Mouse (Mus musculus) adrenal gland, postnatal 25 days (tissue): Measurements from ENCODE around the gene Mafb. TPM values are rescaled to one million over a fixed set of nuclear protein-coding genes. Genes with fewer than 3 reads are reported as not detected.
A peak's percentile ranks its signal among the peaks of the same experiment; 100 is the strongest.

ENCODE experiments used
- DNase-seq: peaks from one replicate; pipeline ENCODE4 v3.0.0; 2021; ENCODE audit warnings: mixed read lengths
- long read RNA-seq: library from polyadenylated mRNA; stranded (forward); transcript quantifications from one replicate; pipeline ENCODE4 v2.0.0, GENCODE M21; 2021
- total RNA-seq: library from RNA; stranded (reverse); gene quantifications from 2 replicates; pipeline ENCODE4 v1.2.3, GENCODE M21; 2021

Mafb gene
- 9.4 and 9.7 TPM in 2 replicates for total RNA-seq
- long read RNA-seq, transcript Mafb-201 (1 exons, 3,363 nt) = major isoform, 35 of 35 reads
- long read RNA-seq, partial matches to known transcripts = 0 of 35 reads
- long read RNA-seq, other reads (novel, unspliced or antisense) = 0 of 35 reads

GRCm38 (mm10) chr2:160366980-160367338 lies at the start of gene Mafb:
Mafb (minus strand) TSS chr2:160367065.
- peak; percentile 97 for DNase-seq

DNA sequence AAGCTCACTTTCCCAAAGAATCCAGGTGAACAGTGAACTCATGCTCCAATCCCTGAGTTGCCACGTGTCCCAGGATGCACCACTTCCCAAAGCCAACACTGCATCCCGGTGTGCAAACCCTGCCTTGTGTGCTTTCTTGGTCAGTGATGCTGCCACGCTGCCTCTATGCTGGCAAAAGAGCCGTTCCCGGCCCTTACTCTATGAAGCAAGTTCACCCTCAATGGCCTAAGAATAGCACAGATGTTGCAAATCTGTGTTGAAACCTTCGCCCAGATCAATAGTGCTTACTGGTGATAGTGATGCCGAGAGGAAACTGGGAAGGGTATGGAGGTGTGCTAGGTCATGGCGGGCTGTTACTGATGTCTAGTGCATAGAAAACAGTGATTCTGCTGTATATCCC lies 48.3 kb upstream of the Mafb start:
- no peak for DNase-seq

GRCm38 (mm10) chr2:160414736-160415135 lies 47.9 kb upstream of the Mafb start:
- DNase-seq = no peak

- DNase-seq = no peak
Observed at GRCm38 (mm10) chr2:160413982-160414381, 47.1 kb upstream of the Mafb start.

GRCm38 (mm10) chr2:160413055-160413454 lies 46.2 kb upstream of the Mafb start:
- DNase-seq = no peak

DNA sequence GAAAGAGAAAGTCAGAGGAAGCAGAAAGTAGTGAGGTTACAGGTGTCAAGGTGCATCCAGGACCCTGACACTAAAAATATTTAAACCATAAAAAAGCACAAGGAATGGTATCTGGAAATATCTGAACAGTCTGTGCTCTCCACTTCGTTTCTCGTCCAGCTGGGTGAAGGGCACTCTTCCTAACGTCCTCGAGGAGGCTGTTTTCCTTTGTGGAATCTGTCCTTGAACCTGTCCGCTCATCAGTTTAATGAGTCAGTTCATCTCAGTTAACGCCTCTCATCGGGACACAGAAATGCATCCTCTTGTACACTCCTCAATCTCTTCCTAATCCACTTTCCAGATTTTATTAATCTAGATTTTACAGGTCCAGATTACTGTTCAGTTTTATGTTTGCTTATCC lies 44.6 kb upstream of the Mafb start:
- DNase-seq = no peak

- DNase-seq = no peak
Observed at GRCm38 (mm10) chr2:160407720-160408119, 40.9 kb upstream of the Mafb start.

- no peak for DNase-seq
Observed at GRCm38 (mm10) chr2:160397747-160398146, 30.9 kb upstream of the Mafb start.

- DNase-seq = peak; percentile 7
Observed at GRCm38 (mm10) chr2:160394735-160395134, 27.9 kb upstream of the Mafb start.

DNA sequence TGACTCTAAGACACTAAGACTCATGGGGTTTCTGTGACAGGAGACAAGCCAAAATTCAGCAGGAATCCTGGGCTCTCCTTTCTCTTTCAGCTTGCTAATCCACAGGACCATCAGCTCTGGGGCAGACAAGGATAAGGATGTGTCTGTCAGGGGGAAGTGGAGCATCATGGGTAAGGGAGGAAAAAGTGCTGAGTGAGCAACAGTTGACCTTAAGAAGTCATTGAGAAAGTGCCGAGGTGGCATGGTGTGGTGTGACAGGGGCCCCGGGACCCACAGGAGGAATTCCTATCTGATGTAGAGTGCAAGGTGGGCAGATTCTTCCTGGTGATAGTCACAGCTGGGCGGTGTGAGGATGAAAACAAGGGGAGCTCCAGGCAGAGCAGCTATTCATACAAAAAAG lies 25.8 kb upstream of the Mafb start:
- no peak for DNase-seq

GRCm38 (mm10) chr2:160388596-160388995 lies 21.7 kb upstream of the Mafb start:
- no peak for DNase-seq

- no peak for DNase-seq
Observed at GRCm38 (mm10) chr2:160383418-160383817, 16.6 kb upstream of the Mafb start.

- DNase-seq = peak; percentile 59
Observed at GRCm38 (mm10) chr2:160378271-160378670, 11.4 kb upstream of the Mafb start.

DNA sequence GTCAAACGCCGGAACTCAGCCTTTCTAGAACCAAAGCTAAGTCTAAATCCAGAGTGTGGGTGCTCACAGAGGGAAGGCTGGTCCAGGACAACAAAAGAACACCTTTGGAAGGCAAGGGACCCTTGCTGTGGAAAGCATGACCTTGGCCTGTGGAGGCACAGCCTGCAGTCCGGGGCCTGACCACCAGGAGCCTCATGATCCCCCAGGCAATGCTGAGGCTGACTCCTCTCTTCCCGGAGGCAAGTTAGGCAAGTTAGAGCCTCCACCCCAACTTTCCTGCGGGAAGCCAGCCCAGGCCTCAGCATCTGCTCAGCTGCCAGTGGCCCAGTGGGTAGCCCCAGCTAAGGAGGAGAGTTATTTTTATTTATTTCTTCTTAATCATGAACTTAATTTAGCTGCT lies 9.4 kb upstream of the Mafb start:
- DNase-seq = no peak

GRCm38 (mm10) chr2:160369653-160370420 lies 3.0 kb upstream of the Mafb start:
- DNase-seq = no peak

GRCm38 (mm10) chr2:160368422-160369357 lies 1.8 kb upstream of the Mafb start:
- DNase-seq = no peak

GRCm38 (mm10) chr2:160367448-160368208 lies 763 bp upstream of the Mafb start:
- DNase-seq = peak; percentile 90

GRCm38 (mm10) chr2:160366111-160366979 lies 520 bp downstream of the Mafb start:
- peak; percentile 14 for DNase-seq

DNA sequence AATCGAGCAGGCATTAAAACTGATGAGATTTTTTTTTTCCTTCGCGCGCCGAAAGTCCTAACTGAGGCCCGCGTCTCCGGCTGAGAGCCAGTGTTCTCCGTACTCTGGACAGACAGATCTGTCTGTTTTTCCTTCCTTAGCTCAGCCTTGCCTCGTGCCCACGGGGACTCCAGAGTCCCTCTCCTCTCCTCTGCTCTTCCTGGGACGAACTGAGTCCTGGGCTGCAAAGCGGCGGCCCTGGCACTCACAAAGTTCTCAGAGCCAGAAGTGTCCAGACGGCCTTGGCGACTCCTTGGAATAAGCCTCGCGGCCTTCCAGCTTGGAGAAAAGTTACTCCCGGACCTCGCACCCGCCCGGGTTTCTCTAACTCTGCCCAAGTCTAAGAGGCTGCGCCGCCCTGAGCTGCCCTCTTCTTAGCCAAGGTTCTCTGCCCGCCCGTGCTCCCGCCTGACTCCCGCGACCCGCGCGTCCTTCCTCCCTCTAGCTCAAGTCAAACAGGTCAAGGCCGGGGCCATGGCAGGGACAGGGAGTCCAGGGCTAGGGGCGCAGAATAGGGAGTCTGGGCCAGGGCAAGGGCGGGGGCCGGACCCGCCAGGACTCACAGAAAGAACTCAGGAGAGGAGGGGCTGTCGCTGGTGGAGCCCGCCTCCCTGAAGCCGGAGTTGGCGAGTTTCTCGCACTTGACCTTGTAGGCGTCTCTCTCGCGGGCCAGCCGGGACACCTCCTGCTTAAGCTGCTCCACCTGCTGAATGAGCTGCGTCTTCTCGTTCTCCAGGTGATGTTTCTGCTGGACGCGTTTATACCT lies 1.6 kb downstream of the Mafb start:
- peak; percentile 49 for DNase-seq

GRCm38 (mm10) chr2:160364666-160365065 lies 2.2 kb downstream of the Mafb start:
- DNase-seq = no peak
